Mouse (Mus musculus) heart, postnatal 10 days (tissue): Measurements from ENCODE around the gene Mrpl49. TPM values are rescaled to one million over a fixed set of nuclear protein-coding genes. Genes with fewer than 3 reads are reported as not detected.
"Not testable (repeated sequence)": the region's sequence is repeated elsewhere in the genome, so short reads cannot be mapped to it uniquely, and the experiment has no call there.

ENCODE experiments used
- DNase-seq, 2 experiments: peaks; one replicate each; pipeline ENCODE4 v3.0.0; 2021
- intact Hi-C: fragments of 180-260 bp; cut with DNase I; formaldehyde crosslinking; loops from one replicate; pipeline ENCODE4 v1.15.1; 2025
- total RNA-seq, 2 experiments: library from RNA; stranded (reverse); gene quantifications; 2 replicates each; pipeline ENCODE4 v1.2.3; 2021

Gene Mrpl49
- total RNA-seq, 2 experiments from 2014 or later: 41.7 to 46.7 TPM

DNA sequence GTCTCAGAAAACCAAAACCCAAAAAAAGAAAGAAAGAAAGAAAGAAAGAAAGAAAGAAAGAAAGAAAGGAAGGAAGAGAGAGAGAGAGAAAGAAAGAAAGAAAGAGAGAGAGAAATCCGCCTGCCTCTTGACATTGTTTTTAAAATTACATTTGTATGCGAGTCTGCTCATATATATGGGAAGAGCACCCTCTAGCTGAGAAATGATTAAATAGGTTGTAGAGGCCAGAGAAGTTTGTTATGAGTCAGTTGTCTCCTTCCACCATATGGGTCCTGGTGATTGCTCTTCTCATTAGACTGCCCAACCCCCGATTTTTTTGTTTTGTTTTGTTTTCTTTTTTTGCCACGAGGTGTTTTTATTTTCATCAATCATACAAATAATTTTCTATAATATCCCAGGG is 13.5 kb downstream of the Mrpl49 start:
- not testable (repeated sequence) for DNase-seq
- intact Hi-C loops: loop anchor here (1.0 kb wide), 1 partner anchor 79 kb away; no protein-coding TSS in a partner anchor

DNA sequence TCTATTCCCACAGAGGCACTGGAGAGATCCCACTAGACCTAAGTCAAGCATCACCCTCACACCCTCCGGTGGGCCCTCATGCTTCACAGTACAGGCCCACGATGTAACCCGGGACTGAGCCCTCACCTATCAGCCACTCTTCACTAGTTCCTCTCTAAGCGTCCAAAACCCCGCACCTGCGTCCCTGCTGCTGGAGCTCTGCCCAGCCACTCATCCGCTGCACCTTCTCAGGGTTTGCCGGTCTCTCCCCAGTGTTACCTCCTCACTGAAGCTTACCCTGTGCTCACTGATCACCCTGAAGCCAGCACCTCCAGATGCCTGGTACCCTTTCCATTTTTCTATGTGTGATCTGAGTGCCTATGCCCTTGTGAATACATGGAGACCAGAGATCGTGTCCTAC is 15.3 kb downstream of the Mrpl49 start:
- DNase-seq: no peak
- intact Hi-C loops: no loop called here

- intact Hi-C loops: no loop called here
Observed at GRCm38 (mm10) chr19:6040002-6040401, 17.6 kb downstream of the Mrpl49 start.

GRCm38 (mm10) chr19:6038326-6038725 is 19.3 kb downstream of the Mrpl49 start:
- DNase-seq: no peak
- intact Hi-C loops: no loop called here

More at GRCm38 (mm10) chr19:6040002-6040401, 17.6 kb downstream of the Mrpl49 start:
- DNase-seq: no peak

DNA sequence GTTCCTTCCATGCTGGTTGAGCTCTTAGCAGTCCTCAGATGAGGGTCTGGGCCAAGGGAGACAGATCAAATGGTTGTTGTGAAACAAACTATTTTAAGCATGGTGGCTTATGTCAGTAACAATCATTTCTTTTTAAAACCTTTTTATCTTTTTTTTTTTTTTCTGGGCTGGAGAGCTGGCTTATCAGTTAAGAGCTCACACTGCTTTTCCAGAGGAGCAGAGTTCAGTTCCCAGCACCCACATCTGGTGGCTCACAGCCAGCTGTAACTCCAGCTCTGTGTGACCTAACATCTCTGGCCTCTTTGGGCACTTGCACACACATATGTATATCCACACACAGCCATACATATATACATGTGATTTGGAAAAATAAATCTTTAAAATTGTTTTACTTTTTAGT is 19.9 kb downstream of the Mrpl49 start:
- DNase-seq: no peak
- intact Hi-C loops: no loop called here

GRCm38 (mm10) chr19:6035966-6036585 is 21.5 kb downstream of the Mrpl49 start:
- no peak for DNase-seq
- intact Hi-C loops: no loop called here

DNA sequence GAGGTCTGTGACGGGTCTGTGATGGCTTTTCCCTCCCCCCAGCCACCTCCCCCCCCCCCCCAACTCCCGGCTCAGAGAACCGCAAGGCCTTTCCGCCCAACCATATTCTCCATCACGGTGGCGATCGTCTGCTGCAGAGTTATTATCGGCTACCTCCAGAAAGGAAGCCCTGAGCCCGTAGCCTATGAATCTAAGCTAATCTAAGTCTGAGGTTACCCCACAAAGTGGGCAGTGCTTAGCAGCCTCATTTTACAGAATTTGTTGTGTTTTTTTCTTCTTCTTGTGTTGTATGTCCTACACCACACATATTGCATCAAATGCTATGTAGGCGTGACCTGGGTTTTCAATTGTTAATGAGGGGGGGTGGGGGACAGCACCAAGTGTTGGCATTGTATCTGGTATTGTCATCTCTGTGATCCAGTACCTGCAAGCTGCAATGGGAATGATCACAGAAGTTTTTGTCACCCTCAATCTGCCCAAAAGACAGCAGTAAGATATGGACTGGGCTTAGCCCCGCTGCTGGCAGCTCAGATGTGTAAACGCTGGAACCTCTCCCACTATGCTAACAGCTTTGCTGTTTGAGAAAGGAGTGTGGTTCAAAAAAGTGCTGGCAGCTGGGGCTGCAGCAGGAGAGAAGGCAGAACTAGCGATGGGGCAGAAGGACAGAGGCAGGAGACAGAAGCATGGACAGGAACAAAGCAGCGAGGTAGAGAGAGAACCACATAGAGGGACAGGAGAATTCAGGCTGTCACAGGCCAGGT is 26.9 kb downstream of the Mrpl49 start:
- DNase-seq: no peak
- intact Hi-C loops: no loop called here

DNA sequence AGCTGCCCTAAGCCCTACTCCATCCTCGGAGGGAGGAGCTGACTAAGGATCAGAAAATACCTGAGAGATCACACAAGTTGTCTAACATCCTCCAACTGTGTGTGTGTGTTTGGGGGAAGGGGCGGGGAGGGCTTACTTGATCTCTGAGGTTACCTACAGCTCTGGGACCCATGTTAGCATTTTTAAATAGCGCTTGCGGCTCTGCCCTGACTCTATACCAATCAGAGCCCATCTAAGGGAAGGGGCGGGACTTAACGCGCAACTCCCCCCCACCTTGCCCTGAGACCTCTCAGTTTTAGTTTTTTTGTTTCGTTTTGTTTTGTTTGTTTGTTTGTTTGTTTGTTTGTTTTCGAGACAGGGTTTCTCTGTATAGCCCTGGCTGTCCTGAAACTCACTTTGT is 28.2 kb downstream of the Mrpl49 start:
- no peak for DNase-seq
- intact Hi-C loops: no loop called here

DNA sequence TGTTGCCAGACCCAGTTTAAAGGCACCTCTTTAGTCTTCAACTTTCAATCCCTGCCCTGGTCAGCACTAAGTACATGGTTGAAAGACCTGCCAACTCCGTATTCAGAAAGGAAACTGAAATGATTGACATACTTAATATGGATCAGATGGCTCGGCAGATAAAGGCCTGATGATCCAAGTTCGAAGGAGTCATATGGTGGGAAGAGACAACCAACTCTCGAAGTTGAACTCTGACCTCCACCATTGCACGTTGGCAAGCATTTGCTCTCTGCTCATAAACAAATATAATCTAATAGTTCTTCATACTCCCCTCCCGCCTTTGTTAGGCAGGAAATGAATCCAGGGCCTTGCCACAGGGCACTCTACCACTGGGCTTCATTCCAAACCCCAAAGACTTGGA is 28.6 kb downstream of the Mrpl49 start:
- no peak for DNase-seq
- intact Hi-C loops: no loop called here

DNA sequence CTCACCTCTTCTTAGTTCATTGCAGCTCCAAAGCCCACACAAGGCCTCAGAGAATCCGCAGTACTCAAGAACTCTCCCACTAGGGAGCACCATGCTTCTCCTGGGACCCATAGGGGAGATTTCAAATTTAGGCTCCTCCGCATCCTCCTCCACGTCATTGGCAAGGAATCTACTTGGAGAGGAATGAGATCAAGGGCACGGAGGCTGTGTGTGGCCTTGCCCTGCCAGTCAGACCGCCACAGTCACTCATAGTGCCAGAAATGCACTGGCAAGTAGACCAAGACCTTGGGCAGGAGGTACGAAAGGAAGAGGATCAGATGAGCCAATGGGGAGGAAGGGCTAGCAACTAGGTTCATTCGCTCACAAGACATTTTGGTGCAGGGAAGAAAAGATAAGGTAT is 33.7 kb downstream of the Mrpl49 start:
- DNase-seq: no peak
- intact Hi-C loops: no loop called here

DNA sequence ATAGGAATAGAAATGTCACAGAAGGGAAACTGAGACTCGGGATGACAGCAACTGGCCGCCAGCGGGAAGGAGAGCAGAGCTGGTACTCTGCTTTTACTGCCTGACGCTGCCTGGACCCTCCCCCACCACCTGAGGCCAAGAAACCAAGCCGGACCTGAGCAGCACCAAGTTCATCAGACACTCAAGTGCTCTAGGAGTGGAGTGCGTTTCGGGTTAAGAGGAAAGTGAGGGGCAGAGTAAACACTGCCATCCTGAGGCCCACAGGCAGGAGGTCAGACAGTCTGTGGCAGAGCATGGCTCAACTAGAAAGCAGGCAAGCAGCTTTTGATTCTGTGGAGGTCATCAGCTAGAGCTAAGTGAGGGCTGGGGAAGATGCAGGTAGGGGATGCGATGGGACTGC is 34.5 kb downstream of the Mrpl49 start:
- intact Hi-C loops: no loop called here
- DNase-seq: no peak

DNA sequence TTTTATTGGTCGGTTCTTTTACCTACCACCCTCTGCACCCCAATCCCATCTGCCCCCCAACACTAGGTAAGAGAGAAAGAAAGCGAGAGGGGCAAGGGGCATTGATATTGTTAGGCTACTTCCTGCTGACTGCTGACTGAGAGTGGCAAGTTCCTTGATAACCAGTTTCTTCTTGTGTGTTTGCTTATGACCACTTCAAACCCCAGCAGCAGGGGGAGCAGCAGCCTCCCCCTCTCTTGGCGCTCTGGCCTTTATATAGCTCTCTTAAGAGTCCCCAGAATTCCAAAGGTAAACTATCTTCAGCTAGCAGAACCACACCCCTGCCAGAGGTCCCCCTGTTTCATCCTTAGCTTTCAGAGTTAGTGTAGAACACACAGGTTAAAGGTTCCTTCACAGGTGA is 37.3 kb downstream of the Mrpl49 start:
- intact Hi-C loops: no loop called here
- no peak for DNase-seq

GRCm38 (mm10) chr19:6018142-6019089 is 39.2 kb downstream of the Mrpl49 start:
- intact Hi-C loops: loop anchor here (1.0 to 10.0 kb wide), 2 partner anchors 53 to 234 kb away; no protein-coding TSS in a partner anchor
- peak; percentile 83 to 94 for DNase-seq

DNA sequence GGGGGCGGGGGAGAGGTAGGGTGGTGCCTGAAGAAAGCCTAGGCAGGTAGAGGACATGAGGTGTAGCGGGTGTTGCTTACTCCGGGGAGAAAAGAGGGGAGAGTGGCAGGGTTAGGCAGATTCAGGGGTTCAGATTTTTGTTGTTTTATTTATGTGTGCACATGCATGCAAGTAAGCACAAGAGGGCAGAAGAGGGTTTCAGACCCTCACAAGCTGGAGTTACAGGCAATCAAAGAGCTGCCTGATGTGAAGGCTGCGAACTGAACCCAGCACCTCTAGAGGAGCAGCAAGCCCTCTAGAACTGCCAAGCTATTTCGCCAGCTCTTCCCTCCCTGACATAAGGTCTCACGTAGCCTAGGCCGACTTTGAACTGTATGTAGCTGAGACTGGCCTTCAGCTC is 41.1 kb downstream of the Mrpl49 start:
- DNase-seq: peak; percentile 9 to 17
- intact Hi-C loops: loop anchor here (2.0 to 10.0 kb wide), 2 partner anchors 96 to 232 kb away; no protein-coding TSS in a partner anchor

- peak; percentile 83 to 86 for DNase-seq
- intact Hi-C loops: loop anchor here (2.0 to 10.0 kb wide), 2 partner anchors 95 to 231 kb away; no protein-coding TSS in a partner anchor
Observed at GRCm38 (mm10) chr19:6015511-6016315, 41.9 kb downstream of the Mrpl49 start, which contains the start of gene Capn1. Capn1 (minus strand) TSS chr19:6015897.

GRCm38 (mm10) chr19:6014991-6015510 is 42.5 kb downstream of the Mrpl49 start:
- intact Hi-C loops: loop anchor here (10.0 kb wide), 1 partner anchor 230 kb away; no protein-coding TSS in a partner anchor
- DNase-seq: peak in 1 of 2 experiments; percentile 57

- no peak for DNase-seq
- intact Hi-C loops: loop anchor here (10.0 kb wide), 1 partner anchor 229 kb away; no protein-coding TSS in a partner anchor
Observed at GRCm38 (mm10) chr19:6013691-6014090, 43.9 kb downstream of the Mrpl49 start.

DNA sequence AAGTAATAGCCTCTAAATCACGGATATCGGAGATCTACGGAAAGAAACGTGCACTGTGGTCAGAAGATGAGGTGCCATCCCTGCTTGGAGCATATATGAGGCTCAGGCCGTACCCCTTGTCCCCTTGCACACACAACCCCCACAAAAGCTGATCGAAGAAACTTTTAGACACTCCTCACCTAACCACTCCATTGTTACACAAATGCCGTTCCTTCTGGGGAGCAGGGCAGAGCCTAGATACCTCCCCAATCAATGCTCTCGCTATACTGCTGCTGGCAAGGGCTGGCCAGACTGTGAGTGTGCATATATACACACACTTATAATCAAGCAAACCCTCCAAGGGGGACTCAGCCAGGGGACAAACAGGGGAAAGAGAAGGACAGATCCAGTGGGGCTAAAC is 48.4 kb downstream of the Mrpl49 start:
- DNase-seq: no peak
- intact Hi-C loops: no loop called here

GRCm38 (mm10) chr19:6007013-6007412 is 50.6 kb downstream of the Mrpl49 start:
- intact Hi-C loops: no loop called here
- no peak for DNase-seq

DNA sequence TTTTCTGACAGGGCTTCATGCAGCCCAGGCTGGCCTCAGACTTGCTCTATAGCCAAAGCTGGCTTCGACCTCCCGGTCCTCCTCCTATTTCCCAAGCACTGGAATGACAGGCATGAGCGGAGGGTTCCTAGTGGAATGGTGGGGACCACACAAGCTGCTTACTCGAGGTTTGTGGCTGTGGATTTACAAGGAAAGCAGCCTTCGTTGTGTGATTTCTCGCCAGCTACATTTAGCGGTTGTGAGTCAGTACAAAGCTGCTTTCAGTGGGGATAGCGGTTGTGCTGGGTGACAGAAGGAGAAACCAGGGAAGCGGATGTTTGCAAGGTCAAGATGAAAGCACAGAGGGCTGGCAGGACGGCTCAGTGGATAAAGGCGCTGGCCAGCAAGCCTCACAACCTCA is 52.0 kb downstream of the Mrpl49 start:
- DNase-seq: no peak
- intact Hi-C loops: no loop called here
